Mouse (Mus musculus) left cerebral cortex, postnatal 4 days (tissue): ENCODE measurements at regions not wholly inside any gene's neighbourhood (a gene's known extent, or its start where the extent isn't known, plus 50 kb on each side); places are given as distances from the start of the nearest gene placed in this dataset.

ENCODE experiments used
- DNase-seq: peaks from one replicate; pipeline ENCODE4 v3.0.0-alpha.2; 2022
- intact Hi-C: fragments of 180-260 bp; cut with DNase I; formaldehyde crosslinking; loops from one replicate; pipeline ENCODE4 v1.15.1; 2025

DNA sequence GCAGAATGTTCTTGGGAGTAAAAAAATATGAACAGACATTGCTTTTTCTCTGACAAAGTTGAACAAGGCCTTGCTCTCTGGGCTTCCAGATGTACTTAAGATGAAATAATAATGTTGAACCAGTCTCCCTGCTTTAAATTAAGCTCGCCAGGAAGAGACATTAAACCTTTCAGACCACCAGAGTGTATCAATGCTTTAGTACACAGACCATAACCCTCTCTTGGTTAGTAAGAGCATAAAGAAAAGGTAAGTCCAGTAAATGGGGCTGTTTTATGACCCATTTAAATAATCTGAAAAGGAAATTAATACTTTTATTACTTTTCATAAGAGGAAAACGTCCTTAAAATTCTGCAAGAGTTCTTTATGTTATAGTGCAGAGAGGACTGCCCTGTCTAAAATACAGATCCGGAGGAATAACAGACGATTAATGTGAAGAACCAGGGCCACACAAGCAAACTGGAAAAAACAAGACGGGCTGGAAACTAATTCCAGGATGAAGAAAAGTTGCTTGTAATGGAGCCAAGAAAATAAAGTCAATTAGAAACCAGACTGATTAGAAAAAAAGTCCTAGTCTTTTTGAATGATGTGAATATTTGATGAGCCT, 74.4 kb downstream of the Mettl11b start:
- DNase-seq: no peak
- intact Hi-C loops: no loop called here

DNA sequence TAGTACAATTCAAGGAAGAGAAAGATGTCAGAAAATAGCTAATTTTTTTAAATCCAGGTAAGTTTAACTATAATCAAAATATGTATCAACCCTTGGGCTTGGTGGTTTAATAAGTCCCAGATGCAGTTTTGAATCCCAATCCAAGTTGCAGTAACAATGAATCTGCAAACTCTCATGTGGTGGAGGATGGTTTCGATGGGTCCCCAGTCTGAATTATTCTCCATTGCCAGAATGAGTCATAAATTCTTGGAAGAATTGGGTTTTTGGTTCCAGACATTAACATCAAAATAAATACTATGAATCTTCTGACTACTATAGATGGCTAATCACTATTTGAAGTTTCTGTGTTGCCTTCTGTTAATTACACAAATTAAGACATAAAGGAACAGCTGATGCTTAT, 82.9 kb downstream of the Mettl11b start:
- intact Hi-C loops: no loop called here
- no peak for DNase-seq

DNA sequence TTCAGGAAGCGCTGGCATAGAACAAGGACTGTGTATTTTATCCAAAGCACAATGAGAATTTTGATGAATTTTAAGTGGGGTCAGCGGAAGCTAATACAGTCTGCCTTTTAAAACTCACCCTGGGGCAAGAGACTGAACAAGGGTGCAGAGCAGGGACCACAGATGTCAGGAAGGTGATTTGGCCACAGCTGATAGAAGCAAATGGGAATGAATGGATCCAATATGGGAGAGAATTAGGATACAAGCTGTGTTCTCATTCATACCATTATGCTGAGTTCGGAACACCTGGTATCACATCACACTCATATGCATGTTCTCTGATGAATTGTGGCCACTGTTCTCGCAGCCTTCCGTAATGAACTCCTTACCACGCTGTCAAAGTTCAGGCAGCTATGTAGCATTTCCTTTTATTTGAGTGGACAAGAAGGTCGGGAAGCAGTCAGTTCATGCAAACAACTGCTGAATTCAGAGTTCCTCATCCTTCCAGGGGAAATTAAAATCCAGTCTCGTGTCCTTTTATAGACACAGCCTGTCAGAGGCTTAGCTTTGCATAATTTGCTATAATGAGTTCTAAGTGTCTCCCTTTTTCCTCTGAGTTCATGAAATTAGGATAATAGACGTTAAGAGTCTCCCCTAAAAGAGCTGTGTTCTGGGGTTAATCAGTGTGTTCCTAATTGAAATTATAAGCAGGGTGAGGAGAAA, 84.4 kb downstream of the Mettl11b start:
- DNase-seq: no peak
- intact Hi-C loops: no loop called here

- intact Hi-C loops: no loop called here
- no peak for DNase-seq
These were observed 94.7 kb downstream of the Mettl11b start for GRCm38 (mm10) chr1:163630291-163630812.

- intact Hi-C loops: no loop called here
These were observed 100.1 kb downstream of the Mettl11b start for GRCm38 (mm10) chr1:163624887-163625286.

DNA sequence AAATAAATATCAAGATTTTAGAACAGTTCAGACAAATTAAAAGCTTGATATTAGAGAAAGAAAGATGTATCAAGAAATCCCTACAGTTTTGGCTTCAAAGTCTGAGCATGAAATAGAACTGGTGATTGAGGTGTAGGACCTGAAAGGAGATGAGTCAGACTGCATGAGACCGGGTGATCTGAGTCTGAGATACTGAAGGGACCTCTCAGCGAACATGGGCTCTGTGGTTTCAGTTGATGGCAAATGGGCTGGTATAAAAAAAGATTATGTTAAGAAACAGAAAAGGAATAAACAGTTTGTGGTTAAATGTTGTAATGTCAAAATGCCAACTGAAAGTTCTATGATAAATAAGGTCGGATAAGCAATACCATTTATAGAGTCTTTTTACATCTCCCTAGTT, 103.7 kb downstream of the Mettl11b start:
- DNase-seq: no peak
- intact Hi-C loops: no loop called here

More at GRCm38 (mm10) chr1:163624887-163625286, 100.1 kb downstream of the Mettl11b start:
- DNase-seq: no peak

DNA sequence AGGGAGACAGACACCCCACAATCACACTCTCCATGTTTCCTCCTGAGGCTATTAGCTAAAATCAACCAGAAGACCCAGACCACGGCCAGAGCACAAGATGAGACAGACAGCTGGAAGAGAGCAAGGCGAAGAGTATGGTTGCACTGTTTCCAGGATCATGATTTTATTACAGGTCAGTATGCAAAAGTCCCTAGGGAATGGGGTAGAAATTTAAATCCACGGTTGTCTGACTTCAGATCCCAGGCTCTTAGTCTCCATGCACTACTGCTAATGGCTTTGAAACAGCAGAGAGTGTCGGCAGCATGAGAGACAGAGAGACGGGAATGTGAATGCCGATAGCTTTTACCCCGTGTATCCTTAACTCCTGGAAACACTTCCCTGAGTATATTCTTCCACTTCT, 105.2 kb downstream of the Mettl11b start:
- intact Hi-C loops: no loop called here
- no peak for DNase-seq

- intact Hi-C loops: no loop called here
These were observed 106.9 kb downstream of the Mettl11b start for GRCm38 (mm10) chr1:163618132-163618531.

GRCm38 (mm10) chr1:163616596-163616995, 108.4 kb downstream of the Mettl11b start:
- DNase-seq: no peak
- intact Hi-C loops: no loop called here

More at GRCm38 (mm10) chr1:163618132-163618531, 106.9 kb downstream of the Mettl11b start:
- no peak for DNase-seq

GRCm38 (mm10) chr1:163608429-163608828, 116.6 kb downstream of the Mettl11b start:
- DNase-seq: no peak
- intact Hi-C loops: no loop called here

- DNase-seq: peak; percentile 5
- intact Hi-C loops: no loop called here
These were observed 117.3 kb downstream of the Mettl11b start for GRCm38 (mm10) chr1:163607701-163608100.

DNA sequence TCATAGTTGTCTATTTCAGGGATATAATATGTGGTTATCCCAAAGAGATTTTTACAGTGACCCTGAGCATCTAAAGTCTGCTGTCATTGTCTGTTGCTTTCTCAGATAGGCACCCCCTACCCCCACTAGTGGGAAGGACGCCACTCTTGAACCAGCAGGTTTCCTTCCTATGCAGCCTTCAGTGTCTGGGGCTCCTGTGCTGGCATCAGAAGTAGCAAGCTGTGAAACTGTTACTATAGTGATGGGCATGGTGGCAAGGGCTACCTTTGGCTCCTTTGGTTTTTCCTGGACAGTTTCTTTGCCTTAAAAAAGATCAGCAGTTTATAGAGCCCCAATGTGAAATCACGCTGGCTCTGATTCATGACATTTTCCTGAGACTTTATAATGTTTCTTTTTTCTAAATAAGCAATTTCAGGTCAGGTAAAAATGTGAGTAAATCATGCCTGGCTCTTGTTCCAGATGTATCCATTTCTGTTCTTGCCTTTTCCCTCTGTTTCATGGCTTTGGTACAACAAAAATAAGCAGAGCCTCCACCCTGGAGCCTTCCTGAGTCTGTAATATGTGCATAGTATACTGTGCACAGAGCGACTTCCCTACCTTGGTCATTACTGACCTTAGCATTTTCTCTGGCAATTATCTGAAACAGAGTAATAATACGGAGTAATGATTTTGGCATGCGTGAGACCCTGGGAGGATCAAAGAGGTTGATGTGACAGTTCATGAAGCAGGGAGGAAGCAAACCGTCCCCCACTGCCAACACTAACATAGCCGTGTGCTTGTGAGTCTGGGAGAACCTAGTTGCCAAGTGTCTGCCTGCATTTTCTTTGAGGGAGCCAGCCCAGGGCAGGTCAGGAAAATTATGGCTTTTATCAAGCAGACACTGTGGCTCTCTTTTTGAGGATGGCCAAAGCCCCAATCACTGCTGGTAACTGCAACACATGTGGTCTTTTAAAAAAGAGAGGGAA, 124.8 kb downstream of the Mettl11b start:
- intact Hi-C loops: no loop called here
- no peak for DNase-seq

DNA sequence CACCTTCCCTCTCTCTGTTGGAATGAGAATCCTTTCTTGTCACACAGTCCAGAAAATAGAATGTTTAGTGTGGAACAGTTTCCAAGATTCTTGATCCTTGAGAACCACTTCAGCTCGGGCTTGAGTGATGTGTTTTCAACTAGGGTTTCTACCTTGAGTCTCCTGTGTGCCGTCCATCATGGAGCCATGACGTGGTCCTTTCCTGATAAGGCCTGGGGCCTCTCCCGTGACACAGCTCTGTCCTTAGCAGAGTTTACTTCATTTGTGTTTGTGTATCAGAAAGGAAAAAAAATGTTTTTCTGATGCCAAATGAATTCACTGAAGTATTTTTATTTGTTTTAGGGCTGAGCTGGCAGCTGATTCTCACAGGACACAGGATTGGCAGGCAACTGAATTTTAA, 148.6 kb downstream of the Mettl11b start:
- intact Hi-C loops: no loop called here
- DNase-seq: no peak

DNA sequence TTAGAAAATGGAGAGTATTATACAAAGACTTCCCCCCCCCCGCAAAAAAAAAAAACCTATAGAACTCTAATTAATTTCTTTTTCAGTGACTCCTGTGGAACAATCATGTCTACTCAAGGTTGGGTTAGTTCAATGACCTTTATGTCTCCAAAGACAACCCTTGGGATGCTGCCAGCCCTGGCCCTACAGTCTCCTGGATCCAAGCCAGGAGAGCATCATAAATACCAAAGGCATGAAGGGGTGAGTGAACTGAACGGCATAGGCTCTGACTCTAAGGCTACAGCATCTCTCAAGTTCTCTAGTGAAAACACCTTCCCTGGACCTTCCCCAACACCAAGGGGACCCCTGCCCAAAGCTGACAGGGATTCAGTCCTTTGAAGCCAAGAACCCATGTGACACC, 149.4 kb downstream of the Mettl11b start:
- peak; percentile 34 for DNase-seq
- intact Hi-C loops: no loop called here

GRCm38 (mm10) chr1:163574409-163575161, 150.4 kb downstream of the Mettl11b start:
- no peak for DNase-seq
- intact Hi-C loops: no loop called here

GRCm38 (mm10) chr1:163573533-163573932, 151.5 kb downstream of the Mettl11b start:
- no peak for DNase-seq
- intact Hi-C loops: no loop called here

DNA sequence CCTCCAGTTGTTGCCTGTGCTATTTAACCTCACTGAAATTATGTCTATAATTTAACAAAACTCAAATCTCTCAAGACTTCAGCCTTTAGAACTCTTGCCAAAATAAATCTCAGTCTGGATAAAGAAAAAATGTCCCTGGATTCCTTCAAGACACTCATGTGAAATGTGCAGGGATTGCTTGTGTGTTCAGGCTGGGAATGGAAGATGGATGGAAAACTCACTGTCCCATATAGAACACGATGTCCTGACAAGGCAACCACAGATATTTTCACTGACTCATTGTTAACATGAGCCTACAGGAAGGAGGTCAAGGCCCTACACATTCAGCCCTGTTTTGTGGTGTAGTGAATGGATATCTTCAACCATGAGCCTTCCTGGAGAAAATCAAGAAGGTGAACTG, 160.3 kb upstream of the Gorab start:
- no peak for DNase-seq
- intact Hi-C loops: no loop called here

DNA sequence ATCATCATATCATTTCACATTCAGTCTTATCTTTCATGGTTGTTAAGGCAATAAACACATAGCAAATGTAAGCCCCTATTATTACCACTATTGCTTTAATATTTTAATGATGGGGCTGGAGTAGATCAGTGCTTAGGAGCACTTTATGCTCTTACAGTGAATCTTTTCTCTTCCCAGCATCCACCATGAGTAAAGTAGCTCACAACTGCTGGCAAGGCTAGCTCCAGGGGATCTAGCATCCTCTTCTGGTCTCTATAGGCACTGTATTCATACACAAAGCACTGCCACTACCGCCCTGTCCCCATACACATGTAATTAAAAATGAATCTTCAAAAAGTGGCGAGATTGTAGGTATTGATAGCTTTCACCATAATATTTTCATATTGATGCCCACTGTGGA, 159.6 kb upstream of the Gorab start:
- no peak for DNase-seq

DNA sequence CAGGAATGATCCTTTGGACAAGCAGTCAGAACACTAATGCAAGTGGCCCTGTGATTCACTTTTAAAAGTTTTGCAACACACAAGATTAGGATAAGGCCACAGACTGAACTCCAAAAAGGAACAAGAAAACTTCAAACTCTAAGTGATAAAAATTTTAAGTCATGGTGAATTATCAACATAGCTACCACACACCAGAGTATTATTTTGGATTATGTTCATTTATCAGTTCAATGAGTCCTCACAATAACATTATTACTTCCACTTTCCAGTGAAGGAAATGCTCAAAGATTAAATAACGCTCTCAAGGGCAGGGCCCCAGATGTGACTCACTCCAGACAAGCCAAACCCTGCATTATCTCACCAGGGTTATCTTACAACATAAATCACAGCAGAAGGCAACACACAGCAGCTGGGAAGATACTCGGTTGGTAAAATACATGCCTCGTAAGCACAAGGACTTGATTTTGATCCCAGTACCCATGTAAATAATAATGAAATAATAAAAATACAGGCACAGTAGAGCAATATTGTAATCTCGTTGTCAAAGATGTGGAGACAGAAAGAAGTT, 158.8 kb upstream of the Gorab start:
- intact Hi-C loops: no loop called here
- no peak for DNase-seq

More for the DNA sequence above, 159.6 kb upstream of the Gorab start:
- intact Hi-C loops: no loop called here

- no peak for DNase-seq
- intact Hi-C loops: no loop called here
These were observed 157.5 kb upstream of the Gorab start for GRCm38 (mm10) chr1:163561016-163561415.
